Mouse (Mus musculus): ENCODE measurements around the gene Plcb4.

- TF ChIP-seq CTCF (IDR thresholded peaks at IDR 0.05; ENCODE audit: borderline replicate concordance, insufficient read depth, low read length) (no peak), POLR2A (IDR thresholded peaks at IDR 0.05; ENCODE audit: low read depth, low read length) (no peak)
Observed at GRCm38 (mm10) chr2:135750748-135751147, 91.9 kb downstream of the Plcb4 start.
